Mouse (Mus musculus) kidney, embryonic 15.5 days (tissue): ENCODE measurements around the gene Fcnb. TPM values are rescaled to one million over a fixed set of nuclear protein-coding genes. Genes with fewer than 3 reads are reported as not detected.

Source experiments
- ATAC-seq: fragments of 200-750 bp; cut with Nextera tagmentation; replicated peaks from 2 replicates; pipeline ENCODE4 v1.8.0; 2017; ENCODE audit warnings: moderate TSS enrichment; ENCODE audit not compliant: low FRiP score
- H3K27ac ChIP-seq: fragments of 300-500 bp; sonication (generic); 2 replicates; pipeline ENCODE4 v1.5.1; 2015; ENCODE audit warnings: mild to moderate bottlenecking, inconsistent platforms
- H3K27me3 ChIP-seq: fragments of 300-500 bp; sonication (generic); 2 replicates; pipeline ENCODE4 v1.6.1; 2015; ENCODE audit warnings: inconsistent platforms
- H3K36me3 ChIP-seq: fragments of 300-500 bp; sonication (generic); 2 replicates; pipeline ENCODE4 v1.6.1; 2015; ENCODE audit warnings: inconsistent platforms
- H3K4me1 ChIP-seq: fragments of 300-500 bp; sonication (generic); 2 replicates; pipeline ENCODE4 v1.6.1; 2015; ENCODE audit warnings: inconsistent platforms
- H3K4me2 ChIP-seq: fragments of 300-500 bp; sonication (generic); 2 replicates; pipeline ENCODE4 v1.6.1; 2015; ENCODE audit warnings: moderate library complexity, mild to moderate bottlenecking, inconsistent platforms
- H3K4me3 ChIP-seq: fragments of 300-500 bp; sonication (generic); replicated peaks from 2 replicates; pipeline ENCODE4 v1.5.1; 2015; ENCODE audit warnings: mild to moderate bottlenecking, inconsistent platforms
- H3K9ac ChIP-seq: fragments of 300-500 bp; sonication (generic); 2 replicates; pipeline ENCODE4 v1.6.1; 2015; ENCODE audit warnings: mild to moderate bottlenecking, inconsistent platforms
- H3K9me3 ChIP-seq: fragments of 300-500 bp; sonication (generic); replicated peaks from 2 replicates; pipeline ENCODE4 v1.6.1; 2016; ENCODE audit warnings: inconsistent platforms
- WGBS: fragments of 180-500 bp; shearing (Covaris S2); methylation state at CpG from one replicate; pipeline ENCODE4 v1.1.7; 2015; ENCODE audit warnings: mixed read lengths; 5-methylcytosine and 5-hydroxymethylcytosine counted together
- polyA plus RNA-seq: library from polyadenylated mRNA; unstranded; fragments of >200 nt; fragmentation: Nextera tagmentation; extraction: Ambion mirVana; gene quantifications from 2 replicates; pipeline ENCODE4 v1.2.1, GENCODE M21; 2015

The Fcnb gene
- polyA plus RNA-seq, 1 experiment from 2014 or later: 1.2 TPM

DNA sequence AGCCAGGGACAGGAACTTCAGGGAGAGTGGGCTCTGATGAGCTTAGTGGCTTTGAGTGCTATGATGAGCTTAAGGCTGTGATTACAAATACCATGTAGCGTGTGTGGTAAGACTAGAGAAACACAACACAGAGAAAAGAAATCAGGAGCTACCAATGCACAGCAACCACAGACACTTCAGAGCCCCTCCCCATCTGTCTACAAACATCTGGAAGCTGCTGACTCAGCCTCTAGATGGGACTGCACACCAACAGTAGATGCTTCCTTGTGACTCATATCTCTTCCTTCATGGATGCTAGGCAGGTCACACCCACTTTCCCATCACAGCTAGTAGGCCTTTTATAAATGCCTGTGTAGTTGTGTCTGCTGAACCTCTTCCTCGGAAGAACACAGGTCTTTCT, 17.2 kb upstream of the Fcnb start:
- H3K27me3 ChIP-seq: peaks cover 18% of the 10 kb centered on the region
- H3K4me1 ChIP-seq: peaks cover 11% of the 10 kb centered on the region
- no peak overlapping the region for H3K4me2 ChIP-seq
- H3K9ac ChIP-seq: no peak overlapping the region
- H3K36me3 ChIP-seq: no peaks in the 10 kb centered on the region
- H3K4me3 ChIP-seq: no peak overlapping the region
- WGBS: 94% methylated on average over 2 of the region's 2 CpGs
- no peak overlapping the region for H3K27ac ChIP-seq
- no peak for ATAC-seq
- no peaks in the 10 kb centered on the region for H3K9me3 ChIP-seq

DNA sequence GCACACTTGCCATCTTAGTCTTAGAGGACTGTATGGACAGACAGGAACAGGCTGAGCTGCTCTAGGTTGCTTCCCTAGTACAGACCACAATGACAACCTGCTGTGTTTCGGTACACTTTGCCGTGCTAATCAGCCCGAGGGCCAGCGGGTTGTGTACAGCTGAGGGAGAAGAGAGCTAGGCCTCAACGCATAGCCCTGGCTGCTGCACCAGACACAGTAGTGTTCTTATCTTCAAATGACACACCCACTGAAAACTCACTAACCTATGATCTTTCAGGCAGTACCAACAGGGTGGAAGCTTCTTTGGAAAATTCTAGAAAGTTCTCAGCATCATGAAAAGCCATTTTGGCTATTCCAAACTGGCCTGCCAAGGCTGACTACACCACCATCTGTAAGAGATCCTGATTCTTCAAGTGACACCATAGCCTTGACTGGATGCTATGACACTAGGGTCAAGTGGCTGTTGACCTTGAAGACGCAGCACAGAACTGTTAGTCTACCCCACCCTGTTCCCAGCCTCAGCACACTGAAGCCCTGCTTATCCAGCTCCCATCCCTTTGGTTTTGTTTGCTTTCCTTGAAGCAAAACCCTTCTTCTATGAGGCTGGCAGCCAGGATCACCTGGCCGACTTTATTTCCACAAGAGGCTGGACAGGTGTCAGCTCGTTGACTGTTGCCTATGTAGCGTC, 16.3 kb upstream of the Fcnb start:
- 78% methylated on average over 9 of the region's 9 CpGs for WGBS
- Histone ChIP-seq H3K9ac (no peak overlapping the region), H3K27ac (no peak overlapping the region), H3K36me3 (no peaks in the 10 kb centered on the region), H3K4me1 (peaks cover 11% of the 10 kb centered on the region), H3K9me3 (no peaks in the 10 kb centered on the region), H3K4me2 (no peak overlapping the region), H3K4me3 (no peak overlapping the region), H3K27me3 (peaks cover 18% of the 10 kb centered on the region)
- no peak for ATAC-seq

DNA sequence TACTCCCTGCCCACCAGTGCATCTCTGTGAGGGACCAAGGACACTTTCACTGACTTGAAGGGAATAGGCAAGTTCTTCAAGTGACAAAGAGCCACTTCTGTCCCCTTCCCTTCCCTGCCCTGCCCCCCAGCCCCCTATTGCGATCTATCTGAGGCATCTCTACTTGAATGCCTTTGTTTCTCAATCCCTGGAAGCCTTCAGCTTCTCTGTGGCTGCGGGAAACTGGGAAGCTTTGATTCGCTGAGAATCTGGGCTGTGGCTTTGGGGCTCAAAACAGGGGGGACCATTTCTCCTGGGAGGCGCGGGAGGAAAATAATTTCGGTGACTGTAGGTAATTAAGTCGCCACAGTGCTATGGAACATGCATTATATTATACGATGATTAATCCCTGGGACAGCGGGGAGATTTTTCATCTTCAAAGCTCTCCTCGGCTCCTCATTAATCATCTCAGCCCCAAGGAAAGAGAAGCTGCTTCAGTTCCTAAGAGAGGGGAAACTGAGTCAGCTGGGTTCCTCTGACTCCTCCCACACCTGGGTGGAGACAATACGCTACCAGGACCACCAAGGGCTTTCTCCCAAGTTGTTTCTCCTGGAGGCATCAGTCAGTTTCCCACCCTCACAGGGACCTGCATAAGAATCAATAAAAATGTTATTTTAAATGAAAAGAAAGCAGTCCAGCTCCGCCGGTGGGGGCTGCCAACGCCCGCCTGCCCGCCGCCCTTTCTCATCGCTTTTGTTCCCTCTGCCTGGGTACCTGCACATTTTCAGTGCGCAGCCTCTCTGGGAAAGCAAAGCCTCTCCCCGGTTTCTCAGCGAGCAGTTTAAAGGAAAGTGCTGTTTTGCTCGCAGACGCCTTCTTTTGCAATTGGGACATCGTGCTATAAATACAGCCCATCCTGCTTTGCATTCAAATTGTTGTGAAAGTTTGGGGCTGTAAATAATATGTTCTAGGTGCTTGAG, 14.1 kb upstream of the Fcnb start:
- Histone ChIP-seq H3K36me3 (no peaks in the 10 kb centered on the region), H3K27me3 (peaks cover 18% of the 10 kb centered on the region), H3K4me3 (peak overlapping the region; percentile 28), H3K4me1 (peaks cover 11% of the 10 kb centered on the region), H3K4me2 (peak overlapping the region; percentile 53), H3K27ac (no peak overlapping the region), H3K9me3 (no peaks in the 10 kb centered on the region), H3K9ac (0 out of 2 replicates have a peak overlapping the region, but pooled peaks have one; percentile 7)
- no peak for ATAC-seq
- 4% methylated on average over 24 of the region's 24 CpGs for WGBS

DNA sequence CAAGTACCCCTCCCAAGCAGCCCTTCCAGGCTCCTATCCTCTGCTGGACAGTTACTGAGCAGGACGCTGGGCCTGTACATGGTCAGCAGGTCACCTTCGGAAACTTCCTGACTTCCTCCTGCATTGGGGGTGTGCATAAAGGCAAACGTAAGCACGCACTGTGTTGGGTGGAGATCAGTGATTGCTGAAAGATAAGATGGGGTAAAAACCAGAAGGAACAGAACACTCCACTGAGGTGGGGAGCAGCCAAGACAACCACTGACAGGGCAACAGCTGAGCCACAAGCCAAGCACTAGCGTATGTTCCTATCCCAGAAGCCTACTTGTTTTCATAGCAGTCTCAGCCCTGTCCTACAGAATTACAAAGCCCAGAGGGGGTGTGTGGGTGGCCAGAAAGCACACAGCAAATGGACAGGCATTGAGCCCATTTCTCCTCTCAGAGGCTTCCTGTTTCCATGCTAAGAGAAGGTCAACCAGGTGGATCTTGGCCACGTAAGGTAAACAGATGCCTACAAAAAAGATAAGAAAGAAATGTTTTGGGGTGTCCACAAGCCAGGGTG, 12.1 kb upstream of the Fcnb start:
- Histone ChIP-seq H3K27ac (no peak overlapping the region), H3K9ac (no peak overlapping the region), H3K36me3 (no peaks in the 10 kb centered on the region), H3K27me3 (peaks cover 18% of the 10 kb centered on the region), H3K4me1 (peaks cover 11% of the 10 kb centered on the region), H3K9me3 (no peaks in the 10 kb centered on the region), H3K4me3 (no peak overlapping the region), H3K4me2 (no peak overlapping the region)
- no peak for ATAC-seq
- WGBS: 75% methylated on average over 6 of the region's 6 CpGs

DNA sequence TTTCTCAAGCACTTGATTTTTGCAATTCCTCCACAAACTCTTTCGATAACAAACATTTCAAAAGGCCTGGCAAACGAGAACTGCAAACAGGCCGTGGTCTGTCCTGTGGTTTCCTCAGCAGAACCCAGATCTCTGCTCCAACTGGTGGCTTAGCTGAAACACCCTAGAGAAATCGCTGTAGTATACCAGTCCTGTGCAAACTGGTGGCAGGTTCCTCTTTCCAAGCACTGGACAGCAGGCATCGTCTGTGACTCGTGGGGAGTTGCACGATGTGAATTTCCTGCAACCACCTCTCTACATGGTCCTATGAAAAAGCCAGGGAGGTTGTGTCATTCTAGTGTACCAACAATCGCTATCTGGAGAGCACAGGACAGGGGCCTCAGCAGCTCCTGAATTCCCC, 7.4 kb upstream of the Fcnb start:
- Histone ChIP-seq H3K9me3 (no peaks in the 10 kb centered on the region), H3K27ac (no peak overlapping the region), H3K36me3 (no peaks in the 10 kb centered on the region), H3K27me3 (no peaks in the 10 kb centered on the region), H3K4me2 (no peak overlapping the region), H3K4me3 (no peak overlapping the region), H3K4me1 (no peaks in the 10 kb centered on the region), H3K9ac (no peak overlapping the region)
- no peak for ATAC-seq
- 85% methylated on average over 8 of the region's 8 CpGs for WGBS

DNA sequence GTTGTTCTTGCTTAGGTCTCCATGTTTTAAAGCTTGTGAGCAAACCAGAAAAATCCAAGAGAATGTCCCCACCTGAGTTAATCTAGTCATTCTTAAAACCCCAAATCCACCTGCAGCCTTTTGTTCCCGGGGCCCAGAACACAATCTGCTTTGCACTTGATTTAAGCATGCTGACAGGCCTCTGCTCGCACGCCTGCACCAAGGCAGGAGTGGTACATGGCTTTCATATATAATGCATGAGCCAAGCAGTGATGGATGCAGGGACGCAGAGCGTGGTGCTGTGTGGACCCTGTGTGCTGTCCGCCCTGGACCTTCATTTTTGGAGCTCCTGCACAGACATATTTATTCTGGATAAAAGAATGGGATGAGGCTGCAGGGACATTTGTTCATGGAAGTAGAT, 6.4 kb upstream of the Fcnb start:
- Histone ChIP-seq H3K9ac (no peak overlapping the region), H3K27me3 (no peaks in the 10 kb centered on the region), H3K4me1 (no peaks in the 10 kb centered on the region), H3K36me3 (no peaks in the 10 kb centered on the region), H3K9me3 (no peaks in the 10 kb centered on the region), H3K4me2 (no peak overlapping the region), H3K27ac (no peak overlapping the region), H3K4me3 (no peak overlapping the region)
- 81% methylated on average over 6 of the region's 6 CpGs for WGBS
- ATAC-seq: no peak

DNA sequence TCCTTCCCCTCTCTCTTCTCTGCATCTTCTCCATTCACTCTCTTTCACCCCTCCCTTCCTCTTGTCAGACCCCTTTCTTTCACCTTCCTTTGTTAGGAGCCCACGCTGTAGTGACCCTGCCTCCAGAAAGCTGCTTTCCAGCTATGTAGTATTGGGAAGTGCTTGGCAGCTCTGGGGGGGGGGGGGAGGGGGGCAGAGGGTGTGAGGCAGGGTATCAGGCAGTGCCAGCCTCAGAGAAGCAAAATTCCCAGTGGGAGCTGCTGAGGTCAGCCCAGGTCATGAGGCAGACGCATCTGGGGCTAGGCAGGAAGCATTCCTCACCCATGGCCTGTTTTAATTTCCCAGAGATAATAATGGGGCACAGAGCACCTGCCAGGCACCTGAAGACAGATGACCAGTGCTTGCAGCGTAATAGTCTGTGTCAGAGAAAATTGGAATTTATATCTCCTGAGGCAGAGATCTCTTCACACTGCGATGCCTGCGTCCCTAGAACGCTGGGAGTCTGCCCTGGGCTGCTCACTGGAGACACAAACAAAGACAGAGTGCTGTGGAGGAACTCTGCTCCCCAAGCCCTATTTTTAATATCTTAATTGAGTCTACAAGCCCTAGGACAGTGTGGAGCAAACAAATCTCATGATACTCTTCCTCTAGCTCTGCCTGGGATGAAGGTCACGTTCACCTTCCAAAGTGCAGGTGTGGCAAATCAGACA, 5.8 kb upstream of the Fcnb start:
- no peak overlapping the region for H3K4me2 ChIP-seq
- no peaks in the 10 kb centered on the region for H3K36me3 ChIP-seq
- WGBS: 56% methylated on average over 7 of the region's 7 CpGs

DNA sequence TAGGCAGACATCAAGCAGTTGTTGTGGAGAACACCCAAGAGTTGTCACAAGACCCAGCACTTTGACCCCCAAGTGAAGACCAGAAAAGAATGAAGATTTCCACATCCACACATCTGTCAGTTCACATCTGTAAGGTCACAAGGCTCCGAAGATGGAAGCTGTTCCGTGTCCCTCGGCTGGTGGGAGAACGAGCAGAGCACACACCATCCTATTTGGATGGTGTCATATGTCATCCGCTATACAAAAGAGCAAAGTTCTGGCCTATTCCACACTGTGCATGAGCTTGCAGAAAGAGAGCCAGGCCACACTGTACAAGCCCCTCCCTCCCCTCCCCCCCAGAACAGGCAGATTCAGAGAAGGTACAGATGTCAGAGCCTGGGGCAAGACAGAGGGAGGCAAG, 4.4 kb upstream of the Fcnb start:
- Histone ChIP-seq H3K9me3 (no peaks in the 10 kb centered on the region), H3K9ac (no peak overlapping the region), H3K36me3 (no peaks in the 10 kb centered on the region), H3K27me3 (no peaks in the 10 kb centered on the region), H3K4me1 (no peaks in the 10 kb centered on the region), H3K4me2 (no peak overlapping the region), H3K4me3 (no peak overlapping the region), H3K27ac (no peak overlapping the region)
- 49% methylated on average over 5 of the region's 5 CpGs for WGBS
- 0 out of 2 replicates have a peak, but pooled peaks have one; percentile 40 for ATAC-seq

More for the DNA sequence above, 5.8 kb upstream of the Fcnb start:
- Histone ChIP-seq H3K9ac (no peak overlapping the region), H3K4me3 (no peak overlapping the region), H3K9me3 (no peaks in the 10 kb centered on the region), H3K27ac (no peak overlapping the region), H3K4me1 (no peaks in the 10 kb centered on the region), H3K27me3 (no peaks in the 10 kb centered on the region)
- no peak for ATAC-seq

DNA sequence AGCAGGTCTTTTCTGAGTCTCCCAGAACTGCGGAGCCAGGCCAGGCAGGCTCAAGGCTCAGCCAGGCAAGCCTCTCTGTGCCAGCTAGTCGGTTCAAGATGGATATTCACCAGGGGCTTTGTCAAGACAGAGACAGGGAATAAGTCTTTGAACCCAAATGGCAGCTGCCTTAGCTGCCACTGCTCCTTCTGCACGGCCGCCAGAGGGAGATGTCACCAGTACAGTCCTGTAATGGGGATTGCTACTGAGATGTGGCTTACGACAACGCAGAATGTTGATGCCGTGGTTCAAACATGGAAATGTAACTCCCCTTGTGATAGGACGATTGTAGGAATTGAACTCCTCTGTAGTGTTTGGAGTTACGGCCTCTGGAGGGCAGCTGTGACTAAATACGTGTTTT, 1.4 kb upstream of the Fcnb start:
- no peak for ATAC-seq
- H3K4me2 ChIP-seq: no peak overlapping the region
- WGBS: 78% methylated on average over 10 of the region's 10 CpGs
- H3K36me3 ChIP-seq: no peaks in the 10 kb centered on the region
- no peaks in the 10 kb centered on the region for H3K9me3 ChIP-seq
- H3K27ac ChIP-seq: no peak overlapping the region
- no peaks in the 10 kb centered on the region for H3K4me1 ChIP-seq
- H3K4me3 ChIP-seq: no peak overlapping the region
- no peak overlapping the region for H3K9ac ChIP-seq
- no peaks in the 10 kb centered on the region for H3K27me3 ChIP-seq

DNA sequence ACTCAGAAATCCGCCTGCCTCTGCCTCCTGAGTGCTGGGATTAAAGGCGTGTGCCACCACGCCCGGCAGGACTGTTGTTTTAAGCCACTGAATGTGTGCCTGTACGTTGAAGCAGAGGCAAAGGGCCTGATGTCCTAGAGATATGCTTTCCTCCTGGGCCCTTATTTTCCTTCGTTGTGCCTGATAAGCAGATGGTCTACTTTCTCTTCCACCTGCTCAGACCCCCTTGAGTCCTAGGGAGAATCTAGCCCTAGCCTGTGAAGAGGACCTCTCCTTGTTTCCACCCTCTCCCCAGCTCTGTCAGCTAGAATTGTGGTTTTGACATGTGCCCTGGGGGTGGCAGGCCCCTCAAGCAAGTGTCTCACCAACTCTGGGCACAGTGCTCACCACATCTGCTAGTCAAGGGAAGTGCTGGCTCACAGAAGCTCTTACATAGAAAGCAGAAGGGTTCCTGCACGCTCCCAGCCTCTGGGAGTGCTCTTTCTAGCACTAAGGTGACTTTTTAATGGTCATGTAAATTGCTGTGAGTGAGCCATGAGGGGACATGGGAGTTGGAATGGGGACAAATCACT, 9.0 kb downstream of the Fcnb start:
- H3K9me3 ChIP-seq: no peaks in the 10 kb centered on the region
- ATAC-seq: no peak
- WGBS: 79% methylated on average over 7 of the region's 7 CpGs

DNA sequence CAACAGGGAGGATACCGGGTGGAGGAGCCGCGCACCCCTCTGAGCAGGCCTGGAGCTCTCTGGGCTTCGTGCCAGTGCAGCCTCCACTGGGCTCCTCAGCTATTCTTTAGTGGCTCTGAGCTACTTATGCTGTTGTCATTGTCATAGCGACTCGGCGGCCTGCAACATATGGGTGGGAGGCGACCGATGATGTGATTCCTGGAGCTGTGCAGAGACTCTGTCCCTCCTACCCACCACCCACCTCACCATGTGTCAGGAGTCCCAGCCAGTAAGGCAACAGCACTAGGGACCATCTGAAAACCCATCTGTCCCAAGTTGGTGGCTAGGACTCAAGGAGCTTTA, 16.2 kb downstream of the Fcnb start:
- Histone ChIP-seq H3K9ac (no peak overlapping the region), H3K27ac (no peak overlapping the region), H3K4me2 (no peak overlapping the region), H3K27me3 (no peaks in the 10 kb centered on the region), H3K36me3 (no peaks in the 10 kb centered on the region), H3K4me3 (no peak overlapping the region), H3K4me1 (no peaks in the 10 kb centered on the region), H3K9me3 (no peaks in the 10 kb centered on the region)
- WGBS: 83% methylated on average over 9 of the region's 9 CpGs
- 0 out of 2 replicates have a peak, but pooled peaks have one; percentile 40 for ATAC-seq

More for the DNA sequence above, 9.0 kb downstream of the Fcnb start:
- no peak overlapping the region for H3K4me3 ChIP-seq
- no peaks in the 10 kb centered on the region for H3K36me3 ChIP-seq
- H3K27ac ChIP-seq: no peak overlapping the region
- H3K9ac ChIP-seq: no peak overlapping the region
- no peaks in the 10 kb centered on the region for H3K4me1 ChIP-seq
- H3K4me2 ChIP-seq: no peak overlapping the region
- no peaks in the 10 kb centered on the region for H3K27me3 ChIP-seq
